Mouse (Mus musculus) cerebellum, adult 2 months (tissue): ENCODE results near the gene Pik3ap1. TPM values are rescaled to one million over a fixed set of nuclear protein-coding genes. Genes with fewer than 3 reads are reported as not detected.

Source experiments
- DNase-seq, 2 experiments: peaks; one replicate each; pipeline ENCODE4 v3.0.0; 2021
- H3K27ac ChIP-seq: fragments of 200-500 bp; 2 replicates; pipeline ENCODE4 v1.5.1; 2012; ENCODE audit warnings: low read length, control low read depth, inconsistent platforms; ENCODE audit not compliant: insufficient read depth
- H3K27me3 ChIP-seq: fragments of 200-500 bp; 2 replicates; pipeline ENCODE4 v1.6.1; 2012; ENCODE audit warnings: inconsistent platforms, mild to moderate bottlenecking, low read length, moderate library complexity; ENCODE audit not compliant: control insufficient read depth, insufficient read depth
- H3K4me1 ChIP-seq: fragments of 200-500 bp; 2 replicates; pipeline ENCODE4 v1.6.1; 2011; ENCODE audit warnings: low read length; ENCODE audit not compliant: control insufficient read depth, insufficient read depth
- H3K4me3 ChIP-seq: fragments of 200-500 bp; replicated peaks from 2 replicates; pipeline ENCODE3; 2011; ENCODE audit warnings: mild to moderate bottlenecking, low read depth, low read length, control low read depth; ENCODE audit not compliant: insufficient read depth
- CTCF ChIP-seq: fragments of 200-500 bp; IDR thresholded peaks from 2 replicates; pipeline ENCODE4 v1.5.1; 2011; ENCODE audit warnings: low read depth, mild to moderate bottlenecking, control low read depth, low read length, moderate library complexity, borderline replicate concordance; ENCODE audit not compliant: insufficient read depth
- POLR2A ChIP-seq: fragments of 200-500 bp; IDR thresholded peaks from 2 replicates; pipeline ENCODE4 v1.6.1; 2011; ENCODE audit warnings: low read length, control low read depth, borderline replicate concordance; ENCODE audit not compliant: insufficient read depth
- WGBS: fragments of 180-500 bp; shearing (Covaris S2); methylation state at CpG from one replicate; pipeline ENCODE4 v1.1.7; 2018; 5-methylcytosine and 5-hydroxymethylcytosine counted together
- polyA plus RNA-seq: library from polyadenylated mRNA; depleted of rRNA; stranded (reverse); fragments of >200 nt; gene quantifications from 2 replicates; pipeline ENCODE4 v1.2.3, GENCODE M21; 2012

Pik3ap1 gene
- polyA plus RNA-seq, 1 experiment = 0.70 TPM

DNA sequence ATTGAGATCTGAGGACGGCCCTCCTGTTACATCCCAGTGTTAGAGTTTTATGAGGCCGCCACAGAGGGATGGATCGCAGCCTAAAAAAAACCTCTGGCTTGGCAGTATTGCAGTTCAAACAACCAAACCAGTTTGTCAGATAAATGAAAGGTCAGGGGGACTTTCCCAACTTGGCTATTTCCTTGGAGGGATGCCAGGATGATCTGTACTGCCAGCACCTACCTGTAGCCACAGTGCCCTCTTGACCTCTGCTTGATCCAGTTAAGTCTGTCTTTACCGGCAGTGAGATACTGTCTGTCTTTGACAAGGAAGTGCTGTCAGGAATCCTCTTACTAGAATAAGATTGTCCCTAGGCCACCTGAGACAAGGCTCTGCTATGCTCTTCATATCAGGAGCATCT, 37.6 kb downstream of the Pik3ap1 start:
- TF ChIP-seq CTCF (no peak), POLR2A (no peak)
- Histone ChIP-seq H3K27ac (no peak overlapping the region), H3K27me3 (no peaks in the 10 kb centered on the region; the same call in 1 of the 2 replicates), H3K4me3 (no peak overlapping the region), H3K4me1 (no peaks in the 10 kb centered on the region)
- no peak for DNase-seq
- 92% methylated on average over 4 of the region's 4 CpGs for WGBS

DNA sequence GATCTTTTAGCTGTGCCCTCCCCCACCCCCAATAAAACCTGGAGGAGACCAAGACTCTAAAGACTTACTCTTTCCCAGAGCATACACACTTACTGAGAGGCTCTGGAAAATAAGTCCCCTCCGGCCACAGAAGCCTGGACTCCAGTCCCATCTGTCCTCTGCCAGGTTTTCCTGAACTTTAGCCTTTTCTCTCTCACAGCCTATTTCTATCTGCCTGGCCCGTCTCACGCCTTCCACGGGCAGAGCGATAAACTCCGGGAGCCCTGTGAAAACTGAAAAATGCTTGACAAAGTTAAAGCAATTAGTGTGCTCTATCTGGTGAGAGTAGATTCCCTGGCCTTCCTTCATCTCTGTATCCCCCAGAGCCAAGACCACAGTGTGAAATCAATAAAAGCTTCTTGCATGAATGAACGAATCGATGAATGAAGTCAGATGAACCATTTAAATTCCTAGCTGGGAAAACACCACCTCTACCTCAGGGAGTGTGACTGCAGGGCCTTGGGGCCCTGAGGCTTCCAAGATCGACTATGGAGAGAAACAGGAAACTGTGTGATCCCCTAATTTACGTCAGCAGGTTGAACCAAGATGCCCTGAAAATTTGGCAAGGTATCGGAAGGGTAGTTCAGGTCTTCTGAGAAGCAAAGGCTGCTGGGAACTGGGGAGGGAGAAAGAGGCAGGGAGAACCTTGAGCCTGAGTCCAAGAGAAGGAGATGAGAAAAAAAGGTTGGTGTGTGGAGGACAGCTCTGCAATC, 38.6 kb downstream of the Pik3ap1 start:
- H3K4me3 ChIP-seq = no peak overlapping the region
- 41% methylated on average over 11 of the region's 11 CpGs for WGBS
- no peaks in the 10 kb centered on the region; the same call in 1 of the 2 replicates for H3K27me3 ChIP-seq
- TF ChIP-seq CTCF = no peak
- TF ChIP-seq POLR2A = no peak
- no peaks in the 10 kb centered on the region for H3K4me1 ChIP-seq
- no peak for DNase-seq
- no peak overlapping the region for H3K27ac ChIP-seq

- Histone ChIP-seq H3K27me3 (no peaks in the 10 kb centered on the region; the same call in 1 of the 2 replicates), H3K4me1 (no peaks in the 10 kb centered on the region), H3K4me3 (no peak overlapping the region), H3K27ac (no peak overlapping the region)
- WGBS = 80% methylated on average over 11 of the region's 11 CpGs
- DNase-seq = no peak
- TF ChIP-seq CTCF (no peak), POLR2A (no peak)
Measured at GRCm38 (mm10) chr19:41345028-41345741, 39.7 kb downstream of the Pik3ap1 start.

- H3K27me3 ChIP-seq = no peaks in the 10 kb centered on the region; the same call in 1 of the 2 replicates
Measured at GRCm38 (mm10) chr19:41344666-41345027, 40.3 kb downstream of the Pik3ap1 start.

GRCm38 (mm10) chr19:41342592-41343090, 42.3 kb downstream of the Pik3ap1 start:
- 79% methylated on average over 6 of the region's 6 CpGs for whole genome bisulfite sequencing
- H3K27me3 ChIP-seq = no peaks in the 10 kb centered on the region; the same call in 1 of the 2 replicates
- H3K4me1 ChIP-seq = no peaks in the 10 kb centered on the region
- TF ChIP-seq POLR2A = no peak
- no peak for TF ChIP-seq CTCF
- DNase-seq = no peak
- no peak overlapping the region for H3K27ac ChIP-seq
- H3K4me3 ChIP-seq = no peak overlapping the region

More at GRCm38 (mm10) chr19:41344666-41345027, 40.3 kb downstream of the Pik3ap1 start:
- 90% methylated on average over 8 of the region's 8 CpGs for WGBS
- Histone ChIP-seq H3K4me3 (no peak overlapping the region), H3K27ac (no peak overlapping the region), H3K4me1 (no peaks in the 10 kb centered on the region)
- DNase-seq = no peak
- TF ChIP-seq CTCF (no peak), POLR2A (no peak)

DNA sequence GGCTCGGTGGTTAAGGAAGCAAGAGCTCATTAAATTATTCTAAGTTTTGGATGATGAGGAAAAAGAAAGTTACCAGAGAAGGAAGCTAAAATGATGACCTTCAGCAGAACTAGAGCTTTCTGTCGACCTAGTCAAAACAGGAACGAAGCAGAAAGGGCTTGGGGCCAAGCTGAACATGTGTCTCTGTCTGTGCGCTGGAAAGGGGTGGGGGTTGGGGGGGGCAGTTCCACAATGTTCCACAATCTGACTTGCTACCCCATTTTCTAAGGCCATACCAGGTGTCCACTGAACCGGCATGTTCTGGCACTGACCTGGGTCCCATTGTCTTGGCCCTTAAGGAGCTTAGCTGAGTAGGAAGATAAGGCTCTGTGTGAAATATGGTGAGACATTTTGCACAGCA, 43.2 kb downstream of the Pik3ap1 start:
- 50% methylated on average over 5 of the region's 5 CpGs for WGBS
- DNase-seq = no peak

DNA sequence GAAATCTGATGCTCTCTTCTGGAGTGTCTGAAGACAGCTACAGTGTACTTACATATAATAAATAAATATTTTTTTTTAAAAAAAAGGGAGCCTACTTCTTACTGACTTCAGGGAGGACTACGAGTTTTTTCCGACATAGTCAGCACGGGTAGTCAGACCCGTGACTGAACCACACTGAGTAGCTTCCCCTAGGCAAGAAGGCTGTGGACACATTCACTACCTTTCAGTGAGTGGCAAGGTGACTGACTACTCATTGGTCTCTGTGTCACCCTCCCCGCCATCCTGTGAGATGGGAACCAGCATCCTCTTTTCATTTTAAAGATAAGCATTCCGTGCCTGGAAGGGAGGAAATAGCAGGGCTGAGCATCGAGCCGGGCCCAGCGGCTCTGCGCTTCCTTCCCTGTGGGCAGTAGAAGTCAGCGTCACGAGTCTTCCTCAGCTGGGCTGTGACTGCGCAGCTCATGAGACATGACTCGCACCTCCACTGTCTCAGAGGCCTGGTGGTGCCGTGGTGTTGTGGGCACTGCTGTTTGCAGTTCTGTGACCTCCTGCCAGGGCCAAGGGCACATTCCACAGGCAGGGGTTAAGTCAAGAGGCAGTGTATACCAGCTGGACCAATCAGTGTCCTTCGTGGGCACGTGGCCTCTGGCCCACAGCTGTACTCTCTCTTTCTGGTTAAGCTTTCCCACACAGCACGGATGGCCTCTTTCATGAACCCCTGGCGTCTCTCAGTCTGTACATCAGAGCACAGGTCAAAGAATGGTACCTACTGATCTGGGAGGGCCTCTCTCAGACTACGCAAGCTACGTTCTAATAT, 45.7 kb downstream of the Pik3ap1 start:
- Histone ChIP-seq H3K4me3 (no peak overlapping the region), H3K4me1 (no peaks in the 10 kb centered on the region), H3K27me3 (no peaks in the 10 kb centered on the region), H3K27ac (no peak overlapping the region)
- WGBS = 80% methylated on average over 21 of the region's 21 CpGs
- no peak for DNase-seq
- no peak for TF ChIP-seq POLR2A
- no peak for TF ChIP-seq CTCF

More for the DNA sequence above, 43.2 kb downstream of the Pik3ap1 start:
- no peak overlapping the region for H3K27ac ChIP-seq
- no peaks in the 10 kb centered on the region; the same call in 1 of the 2 replicates for H3K27me3 ChIP-seq
- no peaks in the 10 kb centered on the region for H3K4me1 ChIP-seq
- no peak overlapping the region for H3K4me3 ChIP-seq
- TF ChIP-seq CTCF (no peak), POLR2A (no peak)
